Mouse (Mus musculus) B cell, adult 2 months (primary cell): ENCODE results near the gene Olfr1042.
"Not testable (repeated sequence)": the region's sequence is repeated elsewhere in the genome, so short reads cannot be mapped to it uniquely, and the experiment has no call there.

ENCODE experiments used
- DNase-seq, 2 experiments: peaks; one replicate each; pipeline ENCODE4 v3.0.0; 2022

The Olfr1042 gene

GRCm38 (mm10) chr2:86161738-86162137 lies at the start of gene Olfr1042:
Gene Olfr1042, minus strand, starts transcription at chr2:86161838.
- DNase-seq, result no peak

GRCm38 (mm10) chr2:86202909-86203308 lies 41.3 kb upstream of the Olfr1042 start, which contains the start of gene Olfr1045:
Gene Olfr1045, minus strand, starts transcription at chr2:86203009.
- DNase-seq, result no peak

- no peak for DNase-seq
Observed at GRCm38 (mm10) chr2:86195863-86196262, 34.2 kb upstream of the Olfr1042 start.

GRCm38 (mm10) chr2:86185583-86185982 lies 23.9 kb upstream of the Olfr1042 start, which contains the start of gene Olfr52:
Gene Olfr52, minus strand, starts transcription at chr2:86185683.
- no peak for DNase-seq

- no peak for DNase-seq
Observed at GRCm38 (mm10) chr2:86179950-86180349, 18.3 kb upstream of the Olfr1042 start.

GRCm38 (mm10) chr2:86177720-86178119 lies 16.1 kb upstream of the Olfr1042 start, which contains the start of gene Olfr1044:
Gene Olfr1044, minus strand, starts transcription at chr2:86177820.
- DNase-seq, result no peak

GRCm38 (mm10) chr2:86175422-86175821 lies 13.8 kb upstream of the Olfr1042 start:
- not testable (repeated sequence) for DNase-seq

- DNase-seq, result no peak
Observed at GRCm38 (mm10) chr2:86167422-86167821, 5.8 kb upstream of the Olfr1042 start, which contains the start of gene Olfr1043. Gene Olfr1043, minus strand, starts transcription at chr2:86167522.

GRCm38 (mm10) chr2:86146632-86147031 lies 15.0 kb downstream of the Olfr1042 start, which contains the start of gene Olfr1040:
Gene Olfr1040, minus strand, starts transcription at chr2:86146732.
- no peak for DNase-seq

GRCm38 (mm10) chr2:86135828-86136227 lies 25.8 kb downstream of the Olfr1042 start, which contains the start of gene Olfr1039:
Gene Olfr1039, minus strand, starts transcription at chr2:86135928.
- no peak for DNase-seq
